Mouse (Mus musculus) midbrain, embryonic 10.5 days (tissue): ENCODE results near the gene Lrp10. TPM values are rescaled to one million over a fixed set of nuclear protein-coding genes. Genes with fewer than 3 reads are reported as not detected.

Source experiments
- DNase-seq: peaks from one replicate; pipeline ENCODE4 v3.0.0-alpha.2; 2017; ENCODE audit warnings: low spot score
- H3K27ac ChIP-seq: fragments of 300-500 bp; sonication (generic); replicated peaks from 2 replicates; pipeline ENCODE4 v1.5.1; 2016; ENCODE audit warnings: mild to moderate bottlenecking
- H3K27me3 ChIP-seq: fragments of 300-500 bp; sonication (generic); 2 replicates; pipeline ENCODE4 v1.6.1; 2016; ENCODE audit warnings: low read depth, mild to moderate bottlenecking; ENCODE audit not compliant: poor library complexity, severe bottlenecking
- H3K36me3 ChIP-seq: fragments of 300-500 bp; sonication (generic); 2 replicates; pipeline ENCODE4 v1.6.1; 2016; ENCODE audit warnings: mild to moderate bottlenecking, moderate library complexity
- H3K4me1 ChIP-seq: fragments of 300-500 bp; sonication (generic); 2 replicates; pipeline ENCODE4 v1.6.1; 2016
- H3K4me3 ChIP-seq: fragments of 300-500 bp; sonication (generic); 2 replicates; pipeline ENCODE4 v1.5.1; 2016; ENCODE audit warnings: mild to moderate bottlenecking, moderate library complexity
- H3K9me3 ChIP-seq: fragments of 300-500 bp; sonication (generic); replicated peaks from 2 replicates; pipeline ENCODE4 v1.6.1; 2016; ENCODE audit warnings: mild to moderate bottlenecking
- WGBS: fragments of 180-500 bp; shearing (Covaris S2); methylation state at CpG from one replicate; pipeline ENCODE4 v1.1.7; 2016; 5-methylcytosine and 5-hydroxymethylcytosine counted together
- polyA plus RNA-seq: library from polyadenylated mRNA; unstranded; fragments of >200 nt; fragmentation: Nextera tagmentation; extraction: Ambion mirVana; gene quantifications from 2 replicates; pipeline ENCODE4 v1.2.1, GENCODE M21; 2016

The Lrp10 gene
- polyA plus RNA-seq, 1 experiment from 2014 or later: 26.0 TPM

GRCm38 (mm10) chr14:54488350-54488749, 24.4 kb downstream of the Lrp10 start:
- H3K36me3 ChIP-seq: no peaks in the 10 kb centered on the region
- no peak for DNase-seq
- no peak overlapping the region for H3K4me3 ChIP-seq
- no peaks in the 10 kb centered on the region for H3K4me1 ChIP-seq
- H3K27me3 ChIP-seq: no peaks in the 10 kb centered on the region
- H3K9me3 ChIP-seq: no peaks in the 10 kb centered on the region
- no peak overlapping the region for H3K27ac ChIP-seq

DNA sequence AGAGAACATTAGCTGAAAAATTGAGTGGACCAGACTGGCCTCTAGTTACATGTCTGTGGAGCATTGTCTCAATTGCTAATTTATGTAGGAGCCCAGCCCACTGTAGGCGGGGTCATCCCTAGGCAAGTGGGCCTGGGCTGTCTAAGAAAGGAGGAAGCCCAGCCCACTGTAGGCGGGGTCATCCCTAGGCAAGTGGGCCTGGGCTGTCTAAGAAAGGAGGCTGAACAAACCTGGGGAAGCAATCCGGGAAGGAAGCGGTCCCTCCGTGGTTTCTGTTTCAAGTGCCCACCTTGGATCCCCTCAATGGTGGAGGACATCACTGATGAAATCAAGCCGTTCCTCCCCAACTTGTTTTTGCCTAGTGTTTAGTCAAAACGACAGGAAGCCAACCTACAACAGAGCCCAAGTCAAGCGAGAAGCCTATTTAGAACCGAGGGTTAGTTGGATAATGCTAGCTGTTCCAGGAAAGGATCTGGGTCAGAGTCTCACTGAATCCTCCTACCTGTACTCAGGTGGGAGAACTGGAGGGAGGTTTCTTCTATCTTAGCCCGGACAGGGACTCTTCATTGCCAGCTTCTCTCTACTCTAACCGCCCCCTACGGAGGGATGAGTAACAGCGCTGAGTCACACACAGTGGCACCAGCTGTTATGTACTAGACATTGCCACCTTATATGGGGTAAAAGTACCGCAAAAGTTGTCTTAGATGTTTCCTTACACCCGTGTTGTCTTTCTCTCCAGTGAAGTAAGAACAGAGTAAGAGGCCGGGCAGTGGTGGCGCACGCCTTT, 28.6 kb downstream of the Lrp10 start:
- no peaks in the 10 kb centered on the region for H3K9me3 ChIP-seq
- DNase-seq: no peak
- 67% methylated on average over 18 of the region's 18 CpGs for WGBS
- no peak overlapping the region for H3K4me3 ChIP-seq
- 0 out of 2 replicates have a peak, but pooled peaks cover 2% of the 10 kb centered on the region for H3K4me1 ChIP-seq
- no peaks in the 10 kb centered on the region for H3K27me3 ChIP-seq
- H3K27ac ChIP-seq: no peak overlapping the region
- no peaks in the 10 kb centered on the region for H3K36me3 ChIP-seq

DNA sequence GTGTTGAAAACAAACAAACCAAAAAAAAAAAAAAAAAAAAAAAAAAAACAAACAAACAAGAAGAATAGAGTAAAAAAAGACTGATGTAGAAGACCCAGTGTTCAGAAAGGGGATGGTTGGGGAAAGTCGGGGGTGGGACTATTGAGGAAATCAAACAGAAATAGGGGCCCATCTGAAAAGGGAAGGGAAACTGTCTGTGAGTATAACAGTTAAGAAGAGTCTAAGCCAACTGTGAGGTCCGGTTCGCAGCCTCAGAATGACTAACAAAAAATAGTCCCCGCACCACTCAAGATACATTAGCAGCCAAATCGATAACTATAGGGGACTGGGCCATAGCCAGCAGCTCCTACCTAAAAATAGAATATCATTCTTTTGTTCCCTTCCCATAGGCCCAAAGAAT, 29.3 kb downstream of the Lrp10 start:
- DNase-seq: no peak
- Histone ChIP-seq H3K9me3 (no peaks in the 10 kb centered on the region), H3K4me1 (0 out of 2 replicates have a peak, but pooled peaks cover 2% of the 10 kb centered on the region), H3K27ac (no peak overlapping the region), H3K4me3 (no peak overlapping the region), H3K36me3 (no peaks in the 10 kb centered on the region), H3K27me3 (no peaks in the 10 kb centered on the region)
- WGBS: 95% methylated on average over 5 of the region's 5 CpGs

GRCm38 (mm10) chr14:54494234-54494633, 30.3 kb downstream of the Lrp10 start:
- Histone ChIP-seq H3K27me3 (no peaks in the 10 kb centered on the region), H3K4me3 (no peak overlapping the region)

GRCm38 (mm10) chr14:54496706-54497105, 32.8 kb downstream of the Lrp10 start:
- H3K9me3 ChIP-seq: no peaks in the 10 kb centered on the region
- no peak overlapping the region for H3K27ac ChIP-seq
- H3K4me3 ChIP-seq: no peak overlapping the region
- H3K36me3 ChIP-seq: no peaks in the 10 kb centered on the region
- 89% methylated on average over 14 of the region's 14 CpGs for WGBS
- H3K4me1 ChIP-seq: 0 out of 2 replicates have a peak, but pooled peaks cover 2% of the 10 kb centered on the region
- no peaks in the 10 kb centered on the region for H3K27me3 ChIP-seq
- no peak for DNase-seq

More at GRCm38 (mm10) chr14:54494234-54494633, 30.3 kb downstream of the Lrp10 start:
- 2% methylated on average over 3 of the region's 3 CpGs for WGBS
- Histone ChIP-seq H3K4me1 (0 out of 2 replicates have a peak, but pooled peaks cover 2% of the 10 kb centered on the region), H3K27ac (no peak overlapping the region), H3K9me3 (no peaks in the 10 kb centered on the region), H3K36me3 (no peaks in the 10 kb centered on the region)
- peak; percentile 72 for DNase-seq

DNA sequence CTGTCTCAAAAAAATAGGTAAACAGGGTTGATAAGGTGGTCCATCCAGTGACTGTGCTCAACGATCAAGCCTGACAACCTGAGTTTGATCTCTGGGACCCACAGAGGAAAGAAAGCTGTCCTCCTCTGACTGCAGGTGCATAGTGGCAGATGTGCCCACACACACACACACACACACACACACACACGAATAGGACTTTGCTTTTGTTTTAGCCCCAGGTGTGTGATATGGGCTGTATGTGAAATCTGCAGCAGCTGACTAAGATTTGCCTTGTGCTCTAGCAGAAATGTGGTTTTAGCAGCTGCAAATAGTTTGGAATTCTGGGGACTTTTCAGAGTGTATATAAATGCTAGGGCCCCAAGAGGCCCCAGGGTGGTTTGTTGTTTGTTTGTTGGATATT, 35.4 kb downstream of the Lrp10 start:
- Histone ChIP-seq H3K4me3 (no peak overlapping the region), H3K4me1 (no peaks in the 10 kb centered on the region), H3K27ac (no peak overlapping the region), H3K27me3 (no peaks in the 10 kb centered on the region), H3K9me3 (no peaks in the 10 kb centered on the region), H3K36me3 (no peaks in the 10 kb centered on the region)
- WGBS: 79% methylated on average over 2 of the region's 2 CpGs
- no peak for DNase-seq

DNA sequence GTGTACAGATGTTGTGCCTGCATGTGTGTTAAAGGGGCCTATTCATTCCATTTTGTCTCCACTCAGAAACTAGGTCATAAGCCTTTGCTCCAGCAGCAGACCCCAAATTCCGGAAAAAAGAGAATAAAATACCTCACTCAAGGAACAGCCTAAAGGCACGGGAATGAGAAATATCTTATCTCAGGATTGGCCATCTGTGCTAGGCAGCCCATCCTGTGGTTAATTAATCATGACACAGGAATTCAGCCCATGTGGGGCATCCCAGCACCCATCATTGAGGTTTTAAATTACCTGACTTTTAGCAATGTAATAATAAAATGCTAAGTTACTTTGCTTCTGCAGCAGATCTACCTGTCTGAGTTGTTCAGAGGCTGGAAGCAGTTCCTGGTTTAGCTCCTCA, 37.4 kb downstream of the Lrp10 start:
- Histone ChIP-seq H3K36me3 (peaks cover 7% of the 10 kb centered on the region), H3K27ac (no peak overlapping the region), H3K4me1 (no peaks in the 10 kb centered on the region), H3K9me3 (no peaks in the 10 kb centered on the region), H3K4me3 (no peak overlapping the region), H3K27me3 (no peaks in the 10 kb centered on the region)
- DNase-seq: no peak
- WGBS: 81% methylated on average over 2 of the region's 2 CpGs

DNA sequence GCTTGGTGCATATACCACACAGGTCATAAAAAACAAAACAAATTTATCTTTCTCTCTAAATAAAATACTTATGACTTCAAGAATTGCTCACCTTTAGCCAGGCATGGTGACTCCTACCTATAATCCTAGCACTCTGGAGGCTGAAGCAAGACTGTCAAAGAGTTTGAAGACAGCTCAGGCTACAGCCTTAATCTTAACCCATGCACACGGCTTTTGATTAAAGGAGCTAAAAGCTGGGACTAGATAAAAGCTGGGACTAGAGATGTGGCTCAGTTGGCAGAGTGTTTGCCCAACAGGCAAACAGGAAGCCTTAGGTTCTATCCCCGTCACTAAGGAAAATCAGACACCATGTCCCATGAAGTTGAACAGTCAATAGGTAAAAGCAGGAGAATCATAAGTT, 39.2 kb downstream of the Lrp10 start:
- no peaks in the 10 kb centered on the region for H3K27me3 ChIP-seq
- no peak for DNase-seq
- 79% methylated on average over 2 of the region's 2 CpGs for WGBS

GRCm38 (mm10) chr14:54509774-54510173, 45.8 kb downstream of the Lrp10 start:
- Histone ChIP-seq H3K4me3 (no peak overlapping the region), H3K36me3 (peaks cover 91% of the 10 kb centered on the region), H3K27me3 (no peaks in the 10 kb centered on the region), H3K4me1 (no peaks in the 10 kb centered on the region), H3K9me3 (peaks cover 10% of the 10 kb centered on the region), H3K27ac (no peak overlapping the region)
- no peak for DNase-seq
- WGBS: 93% methylated on average over 9 of the region's 9 CpGs

More for the DNA sequence above, 39.2 kb downstream of the Lrp10 start:
- H3K4me3 ChIP-seq: no peak overlapping the region
- H3K9me3 ChIP-seq: no peaks in the 10 kb centered on the region
- H3K27ac ChIP-seq: no peak overlapping the region
- H3K36me3 ChIP-seq: peaks cover 24% of the 10 kb centered on the region
- no peaks in the 10 kb centered on the region for H3K4me1 ChIP-seq

DNA sequence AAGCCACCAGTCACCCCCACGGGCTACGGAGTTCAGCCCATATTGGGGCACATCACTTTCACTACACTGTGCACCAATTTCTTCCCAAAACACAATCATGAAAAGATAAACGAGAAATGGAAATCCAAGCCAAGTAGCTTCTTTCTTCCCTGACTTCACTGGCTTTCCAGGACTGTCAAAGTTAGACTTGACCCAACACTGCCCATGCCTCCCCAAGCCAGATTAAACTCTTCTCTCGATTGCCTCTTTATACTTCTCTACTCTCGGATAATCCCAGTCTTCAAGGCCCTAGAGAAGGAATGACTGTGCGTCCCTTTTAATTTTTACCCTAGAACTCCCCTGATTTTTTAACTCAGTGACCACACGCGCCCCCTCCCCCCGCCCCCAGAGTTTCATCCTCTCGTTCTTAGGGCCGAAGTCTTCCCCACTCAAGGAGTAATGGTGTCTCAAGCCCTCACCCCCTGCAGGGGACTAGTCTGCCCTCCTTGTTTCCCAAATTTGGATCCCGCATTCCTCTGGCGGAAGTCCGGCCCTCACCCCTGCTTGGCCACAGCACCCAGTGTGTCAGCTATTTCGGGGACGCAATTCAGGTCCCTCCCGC, 52.9 kb downstream of the Lrp10 start:
- no peaks in the 10 kb centered on the region for H3K27me3 ChIP-seq

More for the DNA sequence above, 52.9 kb downstream of the Lrp10 start:
- peak overlapping the region; percentile 92 for H3K27ac ChIP-seq
- H3K9me3 ChIP-seq: peaks cover 10% of the 10 kb centered on the region
- DNase-seq: no peak
- H3K4me1 ChIP-seq: peaks cover 24% of the 10 kb centered on the region
- peaks cover 42% of the 10 kb centered on the region for H3K36me3 ChIP-seq
- H3K4me3 ChIP-seq: peak overlapping the region; percentile 67
- 7% methylated on average over 17 of the region's 17 CpGs for WGBS

Other genes with a start within 250 kb of the Lrp10 start
- gene Dad1, start 210.0 kb upstream of the Lrp10 start, polyA plus RNA-seq: 242 and 244 TPM in 2 replicates
- gene Abhd4, start 209.9 kb upstream of the Lrp10 start, polyA plus RNA-seq: 36.7 and 41.5 TPM in 2 replicates
- not detected in 2 replicates for gene Olfr49, start 179.2 kb upstream of the Lrp10 start, polyA plus RNA-seq
- 48.0 and 54.1 TPM in 2 replicates for gene Oxa1l, start 103.3 kb upstream of the Lrp10 start, polyA plus RNA-seq
- gene Slc7a7, start 46.4 kb upstream of the Lrp10 start, polyA plus RNA-seq: 4.5 and 5.9 TPM in 2 replicates
- gene Mrpl52, start 37.2 kb upstream of the Lrp10 start, polyA plus RNA-seq: 205 and 211 TPM in 2 replicates
- 56.0 and 70.5 TPM in 2 replicates for gene Mmp14, start 32.5 kb upstream of the Lrp10 start, polyA plus RNA-seq
- 18.6 and 29.8 TPM in 2 replicates for gene Rem2, start 12.0 kb downstream of the Lrp10 start, polyA plus RNA-seq
- 148 and 155 TPM in 2 replicates for gene Prmt5, start 53.4 kb downstream of the Lrp10 start, polyA plus RNA-seq
- 48.0 and 53.8 TPM in 2 replicates for gene Haus4, start 90.5 kb downstream of the Lrp10 start, polyA plus RNA-seq
- gene Ajuba, start 113.4 kb downstream of the Lrp10 start, polyA plus RNA-seq: 66.6 and 88.8 TPM in 2 replicates
- 10.7 and 11.0 TPM in 2 replicates for gene 4931414P19Rik, start 141.9 kb downstream of the Lrp10 start, polyA plus RNA-seq
- gene Psmb5, start 153.9 kb downstream of the Lrp10 start, polyA plus RNA-seq: 470 and 478 TPM in 2 replicates
- gene Psmb11, start 157.3 kb downstream of the Lrp10 start, polyA plus RNA-seq: 0.06 and 0.12 TPM in 2 replicates
- not detected in 2 replicates for gene Gm17606, start 176.8 kb downstream of the Lrp10 start, polyA plus RNA-seq
- 4.1 and 4.6 TPM in 2 replicates for gene Cdh24, start 177.2 kb downstream of the Lrp10 start, polyA plus RNA-seq
- 106 and 111 TPM in 2 replicates for gene 1700123O20Rik, start 222.1 kb downstream of the Lrp10 start, polyA plus RNA-seq
- 128 and 145 TPM in 2 replicates for gene Acin1, start 222.8 kb downstream of the Lrp10 start, polyA plus RNA-seq
- gene Gm29776, start 234.7 kb downstream of the Lrp10 start, polyA plus RNA-seq: 0.15 TPM in 1 of 2 replicates, not detected in the other
- gene Cebpe, start 248.0 kb downstream of the Lrp10 start, polyA plus RNA-seq: 0.09 and 0.11 TPM in 2 replicates